Mouse (Mus musculus): ENCODE results near the gene Fam178b. TPM values are rescaled to one million over a fixed set of nuclear protein-coding genes. Genes with fewer than 3 reads are reported as not detected.

The Fam178b gene
- polyA plus RNA-seq, 1 experiment from 2014 or later: 0.30 TPM

DNA sequence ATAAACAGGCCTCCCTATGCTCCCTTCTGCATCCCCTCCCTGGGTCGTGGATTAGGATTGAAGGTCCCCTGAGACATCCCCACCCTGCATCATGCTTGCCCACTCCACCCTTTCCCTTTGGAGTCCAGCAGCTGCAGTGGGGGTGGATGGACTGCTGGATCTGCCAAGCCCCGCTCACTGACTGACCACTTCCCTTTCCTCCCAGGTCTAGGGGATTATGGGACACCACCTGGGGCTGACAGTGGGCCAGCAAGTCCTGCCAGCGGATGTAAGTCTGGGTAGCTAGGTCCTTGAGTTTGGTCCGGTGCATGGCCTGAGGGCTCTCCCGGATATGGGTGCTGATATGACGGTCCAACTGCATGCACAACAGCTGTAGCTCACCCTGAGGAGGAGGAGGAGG, 118.9 kb downstream of the Fam178b start:
- H3K27me3 ChIP-seq (replicated peaks; ENCODE audit: control insufficient read depth, insufficient read depth, low read length): peaks cover 29% of the 10 kb centered on the region
- H3K4me3 ChIP-seq (ENCODE audit: low read depth, low read length): no peak overlapping the region
- ATAC-seq (replicated peaks; ENCODE audit: low FRiP score): no peak
- H3K36me3 ChIP-seq (ENCODE audit: control insufficient read depth, insufficient read depth, low read length): no peaks in the 10 kb centered on the region
- WGBS: 39% methylated on average over 6 of the region's 6 CpGs
- no peak overlapping the region for H3K27ac ChIP-seq (ENCODE audit: low read depth, low read length)
- no peak overlapping the region for H3K4me2 ChIP-seq
- H3K9ac ChIP-seq (ENCODE audit: low read depth, low read length): no peak overlapping the region
- no peaks in the 10 kb centered on the region for H3K9me3 ChIP-seq (ENCODE audit: control insufficient read depth, low read length)
- no peak for DNase-seq (ENCODE audit: low spot score)
- peaks cover 28% of the 10 kb centered on the region for H3K4me1 ChIP-seq (replicated peaks; ENCODE audit: control insufficient read depth, insufficient read depth, low read length)

GRCm38 (mm10) chr1:36563632-36564031, 119.4 kb downstream of the Fam178b start:
- Histone ChIP-seq H3K9me3 (ENCODE audit: control insufficient read depth, low read length) (no peaks in the 10 kb centered on the region), H3K4me2 (no peak overlapping the region), H3K4me3 (ENCODE audit: low read depth, low read length) (no peak overlapping the region), H3K27me3 (replicated peaks; ENCODE audit: control insufficient read depth, insufficient read depth, low read length) (peaks cover 33% of the 10 kb centered on the region), H3K9ac (ENCODE audit: low read depth, low read length) (no peak overlapping the region), H3K4me1 (replicated peaks; ENCODE audit: control insufficient read depth, insufficient read depth, low read length) (peaks cover 33% of the 10 kb centered on the region), H3K36me3 (ENCODE audit: control insufficient read depth, insufficient read depth, low read length) (no peaks in the 10 kb centered on the region), H3K27ac (ENCODE audit: low read depth, low read length) (no peak overlapping the region)
- DNase-seq (ENCODE audit: low spot score): no peak
- no peak for ATAC-seq (replicated peaks; ENCODE audit: low FRiP score)
- WGBS: 60% methylated on average over 4 of the region's 4 CpGs

DNA sequence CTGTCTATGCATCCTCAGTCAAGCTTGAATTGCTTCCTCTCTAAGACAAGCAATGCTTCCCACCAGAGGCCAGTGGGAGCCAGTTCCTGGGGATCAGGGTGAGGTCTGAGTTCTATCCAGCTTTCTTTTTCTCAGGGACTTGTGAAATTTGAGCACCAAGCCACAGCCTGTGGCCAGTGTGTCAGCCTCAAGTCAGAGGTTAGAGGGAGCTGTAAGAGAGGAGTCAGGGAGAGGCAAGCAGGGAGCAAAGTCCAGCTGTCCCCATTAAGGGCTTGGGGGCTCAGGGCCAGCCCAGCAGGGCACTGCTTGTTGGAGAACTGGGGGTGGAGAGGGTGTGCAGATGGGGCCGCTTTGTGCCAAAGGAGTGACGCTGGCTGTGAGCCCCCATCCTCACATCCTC, 119.8 kb downstream of the Fam178b start:
- no peaks in the 10 kb centered on the region for H3K36me3 ChIP-seq (ENCODE audit: control insufficient read depth, insufficient read depth, low read length)
- peaks cover 34% of the 10 kb centered on the region for H3K4me1 ChIP-seq (replicated peaks; ENCODE audit: control insufficient read depth, insufficient read depth, low read length)
- ATAC-seq (replicated peaks; ENCODE audit: low FRiP score) (no peak), DNase-seq (ENCODE audit: low spot score) (no peak)
- H3K4me2 ChIP-seq: no peak overlapping the region
- no peak overlapping the region for H3K9ac ChIP-seq (ENCODE audit: low read depth, low read length)
- no peak overlapping the region for H3K4me3 ChIP-seq (ENCODE audit: low read depth, low read length)
- no peaks in the 10 kb centered on the region for H3K9me3 ChIP-seq (ENCODE audit: control insufficient read depth, low read length)
- no peak overlapping the region for H3K27ac ChIP-seq (ENCODE audit: low read depth, low read length)
- H3K27me3 ChIP-seq (replicated peaks; ENCODE audit: control insufficient read depth, insufficient read depth, low read length): peaks cover 38% of the 10 kb centered on the region
- WGBS: 72% methylated on average over 2 of the region's 2 CpGs

GRCm38 (mm10) chr1:36562388-36562787, 120.6 kb downstream of the Fam178b start:
- Histone ChIP-seq H3K4me3 (ENCODE audit: low read depth, low read length) (no peak overlapping the region), H3K4me1 (replicated peaks; ENCODE audit: control insufficient read depth, insufficient read depth, low read length) (peaks cover 36% of the 10 kb centered on the region), H3K9ac (ENCODE audit: low read depth, low read length) (no peak overlapping the region), H3K36me3 (ENCODE audit: control insufficient read depth, insufficient read depth, low read length) (no peaks in the 10 kb centered on the region), H3K4me2 (no peak overlapping the region), H3K27ac (ENCODE audit: low read depth, low read length) (no peak overlapping the region), H3K27me3 (replicated peaks; ENCODE audit: control insufficient read depth, insufficient read depth, low read length) (peaks cover 46% of the 10 kb centered on the region), H3K9me3 (ENCODE audit: control insufficient read depth, low read length) (no peaks in the 10 kb centered on the region)
- 57% methylated on average over 4 of the region's 4 CpGs for WGBS
- ATAC-seq (replicated peaks; ENCODE audit: low FRiP score) (no peak), DNase-seq (ENCODE audit: low spot score) (no peak)

DNA sequence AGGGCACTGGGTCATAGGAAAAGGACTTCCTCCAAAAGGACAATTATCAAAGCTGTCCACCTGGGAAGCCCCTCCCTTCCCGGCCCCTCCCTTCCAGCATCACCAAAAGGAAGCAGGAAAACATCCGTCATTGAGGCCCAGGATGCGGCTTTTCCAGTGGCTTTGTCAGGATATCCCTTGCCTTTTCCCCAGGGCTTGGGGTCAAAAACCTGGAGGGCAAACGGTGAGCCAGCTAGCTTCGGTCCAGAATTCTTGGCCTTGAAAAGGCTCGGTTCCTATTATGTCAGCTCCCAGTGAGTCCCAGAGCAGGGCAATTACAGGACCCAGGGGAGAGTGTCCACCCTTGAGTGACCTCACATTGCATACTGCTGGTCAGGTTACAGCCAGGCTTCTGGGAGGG, 122.1 kb downstream of the Fam178b start:
- H3K4me1 ChIP-seq (replicated peaks; ENCODE audit: control insufficient read depth, insufficient read depth, low read length): peaks cover 35% of the 10 kb centered on the region
- WGBS: 36% methylated on average over 6 of the region's 6 CpGs
- no peak overlapping the region for H3K27ac ChIP-seq (ENCODE audit: low read depth, low read length)
- H3K27me3 ChIP-seq (replicated peaks; ENCODE audit: control insufficient read depth, insufficient read depth, low read length): peaks cover 56% of the 10 kb centered on the region
- H3K36me3 ChIP-seq (ENCODE audit: control insufficient read depth, insufficient read depth, low read length): no peaks in the 10 kb centered on the region
- H3K4me3 ChIP-seq (ENCODE audit: low read depth, low read length): no peak overlapping the region
- H3K9me3 ChIP-seq (ENCODE audit: control insufficient read depth, low read length): no peaks in the 10 kb centered on the region
- H3K9ac ChIP-seq (ENCODE audit: low read depth, low read length): no peak overlapping the region
- no peak for ATAC-seq (replicated peaks; ENCODE audit: low FRiP score)
- DNase-seq (ENCODE audit: low spot score): no peak
- no peak overlapping the region for H3K4me2 ChIP-seq

- Histone ChIP-seq H3K27me3 (replicated peaks; ENCODE audit: control insufficient read depth, insufficient read depth, low read length) (peaks cover 65% of the 10 kb centered on the region), H3K4me2 (no peak overlapping the region), H3K4me3 (ENCODE audit: low read depth, low read length) (no peak overlapping the region), H3K9ac (ENCODE audit: low read depth, low read length) (no peak overlapping the region), H3K27ac (ENCODE audit: low read depth, low read length) (no peak overlapping the region), H3K36me3 (ENCODE audit: control insufficient read depth, insufficient read depth, low read length) (no peaks in the 10 kb centered on the region), H3K4me1 (replicated peaks; ENCODE audit: control insufficient read depth, insufficient read depth, low read length) (peaks cover 44% of the 10 kb centered on the region), H3K9me3 (ENCODE audit: control insufficient read depth, low read length) (no peaks in the 10 kb centered on the region)
- ATAC-seq (replicated peaks; ENCODE audit: low FRiP score) (no peak), DNase-seq (ENCODE audit: low spot score) (no peak)
- 29% methylated on average over 5 of the region's 5 CpGs for WGBS
Measured at GRCm38 (mm10) chr1:36559888-36560287, 123.1 kb downstream of the Fam178b start.

- DNase-seq (ENCODE audit: low spot score): no peak
- ATAC-seq (replicated peaks; ENCODE audit: low FRiP score): no peak
- 8% methylated on average over 4 of the region's 4 CpGs for WGBS
- Histone ChIP-seq H3K9me3 (ENCODE audit: control insufficient read depth, low read length) (no peaks in the 10 kb centered on the region), H3K4me1 (replicated peaks; ENCODE audit: control insufficient read depth, insufficient read depth, low read length) (peaks cover 44% of the 10 kb centered on the region), H3K4me2 (peak overlapping the region; percentile 79), H3K27ac (ENCODE audit: low read depth, low read length) (no peak overlapping the region), H3K4me3 (ENCODE audit: low read depth, low read length) (no peak overlapping the region), H3K9ac (ENCODE audit: low read depth, low read length) (no peak overlapping the region; the same call in 1 of the 2 replicates), H3K36me3 (ENCODE audit: control insufficient read depth, insufficient read depth, low read length) (no peaks in the 10 kb centered on the region), H3K27me3 (replicated peaks; ENCODE audit: control insufficient read depth, insufficient read depth, low read length) (peaks cover 69% of the 10 kb centered on the region)
Measured at GRCm38 (mm10) chr1:36559256-36559655, 123.7 kb downstream of the Fam178b start.

GRCm38 (mm10) chr1:36558031-36558993, 124.7 kb downstream of the Fam178b start, which contains the start of gene Sema4c:
Gene Sema4c (minus strand): TSS chr1:36558349.
- Histone ChIP-seq H3K4me3 (ENCODE audit: low read depth, low read length) (peak within 1 kb of the TSS; percentile 64), H3K9ac (ENCODE audit: low read depth, low read length) (peak within 1 kb of the TSS; percentile 65), H3K9me3 (ENCODE audit: control insufficient read depth, low read length) (no peaks in the 10 kb centered on the region), H3K27me3 (replicated peaks; ENCODE audit: control insufficient read depth, insufficient read depth, low read length) (peaks cover 67% of the 10 kb centered on the region), H3K36me3 (ENCODE audit: control insufficient read depth, insufficient read depth, low read length) (peaks cover 3% of the 10 kb centered on the region), H3K4me1 (replicated peaks; ENCODE audit: control insufficient read depth, insufficient read depth, low read length) (peaks cover 40% of the 10 kb centered on the region), H3K4me2 (peak within 1 kb of the TSS; percentile 79), H3K27ac (ENCODE audit: low read depth, low read length) (peak within 1 kb of the TSS; percentile 79)
- 1% methylated on average over 66 of the region's 69 CpGs for WGBS
- peak; percentile 77 for DNase-seq (ENCODE audit: low spot score)
- ATAC-seq (replicated peaks; ENCODE audit: low FRiP score): peak; percentile 23; the same call in 1 of the 2 replicates

Data from liver, embryonic 11.5 days (tissue).